Mouse (Mus musculus): ENCODE data around the gene Ccr7.

The Ccr7 gene

GRCm38 (mm10) chr11:99137385-99137784 is 17.5 kb downstream of the Ccr7 start:
- no peak for DNase-seq (ENCODE audit: low read depth, low spot score)

- no peak for DNase-seq (ENCODE audit: low read depth, low spot score)
These were observed 17.9 kb downstream of the Ccr7 start for GRCm38 (mm10) chr11:99136961-99137360.

- no peak for DNase-seq (ENCODE audit: low read depth, low spot score)
These were observed 18.5 kb downstream of the Ccr7 start for GRCm38 (mm10) chr11:99136361-99136760.

GRCm38 (mm10) chr11:99135047-99135440 is 19.8 kb downstream of the Ccr7 start:
- no peak for DNase-seq (ENCODE audit: low read depth, low spot score)

- DNase-seq (ENCODE audit: low read depth, low spot score): peak; percentile 77
These were observed 20.4 kb downstream of the Ccr7 start for GRCm38 (mm10) chr11:99134266-99135046.

GRCm38 (mm10) chr11:99133285-99133897 is 21.5 kb downstream of the Ccr7 start:
- no peak for DNase-seq (ENCODE audit: low read depth, low spot score)

GRCm38 (mm10) chr11:99132091-99132730 is 22.7 kb downstream of the Ccr7 start:
- DNase-seq (ENCODE audit: low read depth, low spot score): peak; percentile 81

GRCm38 (mm10) chr11:99131463-99131840 is 23.4 kb downstream of the Ccr7 start:
- no peak for DNase-seq (ENCODE audit: low read depth, low spot score)

GRCm38 (mm10) chr11:99130736-99131462 is 24.0 kb downstream of the Ccr7 start:
- no peak for DNase-seq (ENCODE audit: low read depth, low spot score)

GRCm38 (mm10) chr11:99129287-99129686 is 25.6 kb downstream of the Ccr7 start:
- DNase-seq (ENCODE audit: low read depth, low spot score): no peak

- DNase-seq (ENCODE audit: low read depth, low spot score): no peak
These were observed 26.8 kb downstream of the Ccr7 start for GRCm38 (mm10) chr11:99127785-99128682.

- no peak for DNase-seq (ENCODE audit: low read depth, low spot score)
These were observed 28.2 kb downstream of the Ccr7 start for GRCm38 (mm10) chr11:99126482-99127253.

- DNase-seq (ENCODE audit: low read depth, low spot score): no peak
These were observed 30.2 kb downstream of the Ccr7 start for GRCm38 (mm10) chr11:99124635-99125029.

- DNase-seq (ENCODE audit: low read depth, low spot score): peak; percentile 71
These were observed 30.8 kb downstream of the Ccr7 start for GRCm38 (mm10) chr11:99123977-99124634.

GRCm38 (mm10) chr11:99122703-99123102 is 32.2 kb downstream of the Ccr7 start:
- DNase-seq (ENCODE audit: low read depth, low spot score): no peak

- no peak for DNase-seq (ENCODE audit: low read depth, low spot score)
These were observed 33.7 kb downstream of the Ccr7 start for GRCm38 (mm10) chr11:99121218-99121631.

GRCm38 (mm10) chr11:99120524-99121217 is 34.2 kb downstream of the Ccr7 start:
- DNase-seq (ENCODE audit: low read depth, low spot score): no peak

GRCm38 (mm10) chr11:99118963-99119362 is 35.9 kb downstream of the Ccr7 start:
- DNase-seq (ENCODE audit: low read depth, low spot score): no peak

- no peak for DNase-seq (ENCODE audit: low read depth, low spot score)
These were observed 36.5 kb downstream of the Ccr7 start for GRCm38 (mm10) chr11:99118420-99118819.

All from forelimb bud, embryonic 11.5 days (tissue).